Mouse (Mus musculus): Measurements from ENCODE around the gene Fgd4. TPM values are rescaled to one million over a fixed set of nuclear protein-coding genes. Genes with fewer than 3 reads are reported as not detected.
"Not testable (repeated sequence)": the region's sequence is repeated elsewhere in the genome, so short reads cannot be mapped to it uniquely, and the experiment has no call there.

Gene Fgd4
- polyA plus RNA-seq, 1 experiment from 2014 or later: 8.6 TPM

DNA sequence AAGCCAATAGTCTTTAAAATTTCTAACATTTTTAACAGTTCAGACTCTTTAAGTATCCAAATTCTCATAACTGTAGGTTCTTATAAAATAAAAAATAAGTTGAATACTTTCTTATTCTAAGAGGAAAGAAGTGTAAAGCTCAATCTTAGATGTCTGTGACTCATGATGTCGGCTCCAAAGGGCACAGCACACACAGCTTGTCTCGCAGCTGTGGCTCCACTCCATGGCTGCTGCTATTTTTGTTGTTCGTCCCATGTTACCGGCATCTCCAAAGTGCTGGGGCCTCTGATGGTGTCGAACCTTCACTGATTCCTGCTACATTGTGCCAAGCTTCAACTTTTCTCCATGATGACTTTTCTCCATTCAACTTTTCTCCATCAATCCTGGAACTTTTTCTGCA, 34.1 kb downstream of the Fgd4 start:
- H3K9ac ChIP-seq: no peak overlapping the region
- no peaks in the 10 kb centered on the region for H3K4me1 ChIP-seq
- H3K9me3 ChIP-seq: no peaks in the 10 kb centered on the region
- H3K27me3 ChIP-seq: no peaks in the 10 kb centered on the region
- no peak overlapping the region for H3K27ac ChIP-seq
- ATAC-seq (ENCODE audit: insufficient number of reproducible peaks, insufficient read depth, low FRiP score, low TSS enrichment): no peak
- H3K4me2 ChIP-seq (replicated peaks): no peak overlapping the region
- no peak overlapping the region for H3K4me3 ChIP-seq
- 86% methylated on average over 5 of the region's 5 CpGs for WGBS
- no peaks in the 10 kb centered on the region for H3K36me3 ChIP-seq

DNA sequence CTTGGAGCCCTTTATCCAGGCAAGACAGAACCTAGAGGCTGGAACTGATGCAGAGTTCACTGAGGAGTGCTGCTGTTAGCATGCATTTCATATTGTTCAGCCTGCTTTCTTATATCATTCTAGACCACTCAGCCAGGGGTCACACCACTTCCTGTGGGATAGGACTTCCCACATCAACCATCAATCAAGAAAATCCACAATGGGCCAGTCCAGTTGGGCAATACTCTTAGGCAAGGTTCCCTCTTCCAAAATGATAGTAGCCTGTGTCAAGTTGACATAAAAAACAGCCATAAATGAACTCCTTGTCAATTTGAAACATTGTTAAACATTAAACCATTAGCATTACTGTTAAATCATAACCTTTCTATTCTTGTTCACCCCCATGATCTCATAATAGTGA, 34.6 kb downstream of the Fgd4 start:
- H3K27ac ChIP-seq: no peak overlapping the region
- H3K4me1 ChIP-seq: no peaks in the 10 kb centered on the region

DNA sequence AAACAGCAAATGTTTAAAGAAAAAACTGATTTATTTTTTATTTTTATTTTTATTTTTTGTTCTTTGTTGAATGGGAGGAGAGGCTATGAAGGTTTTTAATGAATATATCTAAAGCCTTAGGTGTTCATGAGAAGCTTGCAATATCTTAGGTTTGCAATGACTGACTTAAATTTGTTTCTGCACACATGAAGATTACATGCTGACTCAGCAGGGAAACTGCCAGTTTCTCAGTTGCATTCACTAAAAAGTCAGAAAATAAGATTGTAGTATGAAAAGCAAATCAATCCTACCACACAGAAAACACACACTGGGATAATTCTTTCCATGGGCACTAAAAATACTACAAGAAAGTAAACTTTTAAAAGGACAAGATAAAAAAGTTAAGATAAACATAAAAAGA, 39.6 kb downstream of the Fgd4 start:
- Histone ChIP-seq H3K27me3 (no peaks in the 10 kb centered on the region), H3K9me3 (no peaks in the 10 kb centered on the region), H3K27ac (no peak overlapping the region), H3K9ac (no peak overlapping the region), H3K36me3 (no peaks in the 10 kb centered on the region), H3K4me1 (no peaks in the 10 kb centered on the region), H3K4me3 (no peak overlapping the region), H3K4me2 (replicated peaks) (no peak overlapping the region)
- ATAC-seq (ENCODE audit: insufficient number of reproducible peaks, insufficient read depth, low FRiP score, low TSS enrichment): no peak

More for the DNA sequence above, 34.6 kb downstream of the Fgd4 start:
- Histone ChIP-seq H3K9me3 (no peaks in the 10 kb centered on the region), H3K27me3 (no peaks in the 10 kb centered on the region), H3K4me3 (no peak overlapping the region), H3K4me2 (replicated peaks) (no peak overlapping the region), H3K36me3 (no peaks in the 10 kb centered on the region), H3K9ac (no peak overlapping the region)
- no peak for ATAC-seq (ENCODE audit: insufficient number of reproducible peaks, insufficient read depth, low FRiP score, low TSS enrichment)

DNA sequence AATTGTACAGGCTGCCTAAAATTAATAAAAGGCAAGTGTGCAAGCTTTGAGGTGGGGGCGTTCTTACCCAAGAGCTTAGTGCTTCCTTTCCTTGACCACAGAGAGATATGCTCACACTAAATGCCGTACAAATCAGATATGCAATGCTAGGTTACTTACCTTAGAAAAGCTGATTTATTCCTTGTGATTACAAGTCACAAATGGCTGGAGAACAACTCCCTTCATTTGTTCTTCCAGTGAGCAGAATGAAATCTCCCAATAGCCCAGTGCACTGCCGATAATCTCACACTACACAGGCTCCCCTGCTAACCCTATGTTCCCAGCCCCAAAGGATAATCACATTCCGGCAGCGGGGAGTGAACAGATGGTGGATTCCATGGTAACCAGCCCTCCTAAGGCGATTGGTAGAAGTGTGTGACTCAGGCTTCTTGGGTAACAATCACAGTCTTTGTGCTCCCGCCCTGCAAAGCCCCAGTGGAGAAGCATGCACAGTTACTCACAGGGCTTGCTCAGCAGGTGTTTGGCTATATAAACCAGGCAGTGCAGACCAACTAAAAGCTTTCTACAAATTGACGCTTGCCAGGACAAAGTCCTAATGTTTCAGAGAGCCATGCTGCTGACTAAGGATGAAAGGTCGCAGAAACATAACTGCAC, 40.3 kb downstream of the Fgd4 start:
- Histone ChIP-seq H3K4me1 (no peaks in the 10 kb centered on the region), H3K9me3 (no peaks in the 10 kb centered on the region), H3K27ac (peak overlapping the region; percentile 64), H3K4me2 (replicated peaks) (peak overlapping the region; percentile 30), H3K36me3 (no peaks in the 10 kb centered on the region), H3K9ac (no peak overlapping the region), H3K4me3 (peak overlapping the region; percentile 23), H3K27me3 (no peaks in the 10 kb centered on the region)
- peak; percentile 100 for ATAC-seq (ENCODE audit: insufficient number of reproducible peaks, insufficient read depth, low FRiP score, low TSS enrichment)
- 8% methylated on average over 9 of the region's 9 CpGs for WGBS

DNA sequence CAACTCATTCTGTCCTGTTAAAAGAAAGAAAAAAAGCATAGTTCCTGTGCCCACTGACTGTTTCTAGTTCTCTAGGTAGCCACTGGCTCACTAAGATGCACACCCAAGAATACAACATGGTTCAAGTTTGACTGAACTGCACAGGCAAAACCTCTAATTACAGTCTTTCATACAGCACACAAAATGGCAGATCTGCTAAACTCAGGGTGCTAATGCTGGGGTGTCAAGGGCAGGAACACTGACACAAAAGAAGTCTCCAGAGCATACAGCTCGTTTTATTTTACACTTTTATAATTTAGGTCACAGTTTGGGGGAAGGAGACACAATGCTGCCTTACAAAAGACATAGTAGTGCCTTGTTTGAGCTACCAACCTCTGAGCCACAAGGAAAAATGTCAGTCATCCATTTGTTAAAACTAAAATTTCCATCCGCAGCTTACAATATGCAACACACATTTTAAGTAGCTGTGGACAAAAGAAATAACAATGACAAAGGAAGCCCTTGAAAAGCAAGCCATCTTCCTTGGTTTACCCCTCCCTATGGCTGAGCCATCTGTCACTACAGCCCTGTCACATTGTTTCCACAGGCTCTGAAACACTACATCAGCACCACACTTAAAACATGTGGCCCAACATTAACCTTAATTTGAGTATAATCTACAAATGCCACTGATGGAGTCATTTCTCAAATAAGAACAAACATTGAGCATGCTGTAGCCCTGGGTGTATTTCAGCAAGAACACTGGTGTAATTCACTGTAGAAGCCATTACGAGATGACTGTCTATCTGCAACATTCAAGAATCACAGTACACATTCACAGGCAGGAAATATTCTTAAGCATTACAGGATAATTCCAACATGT, 41.1 kb downstream of the Fgd4 start:
- H3K4me2 ChIP-seq (replicated peaks): peak overlapping the region; percentile 30
- no peaks in the 10 kb centered on the region for H3K4me1 ChIP-seq
- H3K9ac ChIP-seq: no peak overlapping the region
- WGBS: 48% methylated on average over 3 of the region's 3 CpGs
- peak overlapping the region; percentile 64 for H3K27ac ChIP-seq
- no peak for ATAC-seq (ENCODE audit: insufficient number of reproducible peaks, insufficient read depth, low FRiP score, low TSS enrichment)
- peak overlapping the region; percentile 23 for H3K4me3 ChIP-seq
- no peaks in the 10 kb centered on the region for H3K9me3 ChIP-seq
- no peaks in the 10 kb centered on the region for H3K36me3 ChIP-seq
- no peaks in the 10 kb centered on the region for H3K27me3 ChIP-seq

DNA sequence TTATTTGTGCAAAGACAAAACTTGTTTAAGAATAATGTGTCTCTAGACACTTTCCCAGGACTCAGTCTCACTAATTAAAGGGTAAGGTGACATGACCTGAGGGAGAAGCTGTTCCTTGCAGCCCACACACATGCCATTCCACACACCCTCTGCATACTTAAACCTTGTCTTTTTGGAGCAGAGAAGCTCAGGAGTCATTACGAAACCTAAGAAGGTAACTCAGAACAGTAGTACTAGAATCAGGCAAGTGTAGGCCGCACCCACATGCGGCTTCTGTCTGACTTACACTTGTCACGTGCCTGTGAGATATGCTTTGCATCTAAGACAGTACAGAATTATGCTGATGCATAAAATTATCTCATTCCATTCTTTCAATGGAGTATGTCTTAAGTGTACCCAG, 42.6 kb downstream of the Fgd4 start:
- no peaks in the 10 kb centered on the region for H3K36me3 ChIP-seq
- H3K4me3 ChIP-seq: no peak overlapping the region
- no peaks in the 10 kb centered on the region for H3K4me1 ChIP-seq
- no peaks in the 10 kb centered on the region for H3K9me3 ChIP-seq
- 77% methylated on average over 4 of the region's 4 CpGs for WGBS
- no peaks in the 10 kb centered on the region for H3K27me3 ChIP-seq
- no peak overlapping the region for H3K9ac ChIP-seq
- no peak overlapping the region for H3K27ac ChIP-seq
- ATAC-seq (ENCODE audit: insufficient number of reproducible peaks, insufficient read depth, low FRiP score, low TSS enrichment): no peak
- no peak overlapping the region for H3K4me2 ChIP-seq (replicated peaks)

DNA sequence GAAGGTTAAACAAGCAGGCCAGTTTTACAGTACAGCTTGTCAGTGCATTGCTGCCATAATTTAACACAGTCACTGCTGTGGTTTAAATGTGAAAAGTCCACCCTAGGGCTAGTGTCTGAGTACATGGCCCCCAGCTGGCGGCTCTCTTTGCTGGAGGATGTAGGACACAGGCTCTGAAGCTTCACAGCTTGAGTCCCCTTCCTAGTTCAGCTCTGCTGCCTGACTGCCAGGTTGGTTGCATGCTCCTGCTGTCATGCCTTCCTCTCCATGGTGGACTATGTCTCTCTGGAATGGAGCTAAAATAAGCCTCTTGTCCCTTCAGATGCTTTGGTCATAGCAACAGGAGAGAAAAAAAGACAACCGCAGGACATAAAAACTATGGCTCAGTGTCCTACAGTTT, 46.3 kb downstream of the Fgd4 start:
- Histone ChIP-seq H3K4me2 (replicated peaks) (no peak overlapping the region), H3K4me1 (no peaks in the 10 kb centered on the region), H3K9me3 (no peaks in the 10 kb centered on the region), H3K27ac (no peak overlapping the region), H3K27me3 (no peaks in the 10 kb centered on the region), H3K9ac (no peak overlapping the region), H3K4me3 (no peak overlapping the region), H3K36me3 (no peaks in the 10 kb centered on the region)
- no peak for ATAC-seq (ENCODE audit: insufficient number of reproducible peaks, insufficient read depth, low FRiP score, low TSS enrichment)
- WGBS: 61% methylated on average over 2 of the region's 2 CpGs

DNA sequence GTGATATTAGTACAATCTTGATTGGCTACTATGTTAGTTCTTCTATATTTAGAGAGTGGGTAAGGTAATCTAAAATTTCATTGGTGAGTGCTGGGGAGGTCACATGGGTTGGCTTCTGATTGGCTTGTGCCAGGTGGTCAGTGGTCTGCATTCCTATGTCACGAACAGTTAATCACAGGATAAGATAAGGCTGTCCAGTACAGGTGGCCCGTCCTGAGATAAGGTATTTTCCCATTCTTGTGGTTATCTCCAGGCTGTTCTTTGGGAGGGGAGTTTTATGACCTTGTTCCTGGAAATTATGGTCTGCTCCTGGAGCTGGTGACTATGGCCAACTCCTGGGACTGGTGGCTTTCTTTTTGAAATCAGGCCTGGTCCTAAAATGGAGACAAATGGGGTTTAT, 48.2 kb downstream of the Fgd4 start:
- H3K4me1 ChIP-seq: no peaks in the 10 kb centered on the region
- ATAC-seq (ENCODE audit: insufficient number of reproducible peaks, insufficient read depth, low FRiP score, low TSS enrichment): no peak
- H3K36me3 ChIP-seq: no peaks in the 10 kb centered on the region
- WGBS: 91% methylated on average over 2 of the region's 2 CpGs
- H3K27ac ChIP-seq: no peak overlapping the region
- H3K9ac ChIP-seq: no peak overlapping the region
- no peak overlapping the region for H3K4me2 ChIP-seq (replicated peaks)
- no peaks in the 10 kb centered on the region for H3K27me3 ChIP-seq
- no peak overlapping the region for H3K4me3 ChIP-seq
- no peaks in the 10 kb centered on the region for H3K9me3 ChIP-seq

DNA sequence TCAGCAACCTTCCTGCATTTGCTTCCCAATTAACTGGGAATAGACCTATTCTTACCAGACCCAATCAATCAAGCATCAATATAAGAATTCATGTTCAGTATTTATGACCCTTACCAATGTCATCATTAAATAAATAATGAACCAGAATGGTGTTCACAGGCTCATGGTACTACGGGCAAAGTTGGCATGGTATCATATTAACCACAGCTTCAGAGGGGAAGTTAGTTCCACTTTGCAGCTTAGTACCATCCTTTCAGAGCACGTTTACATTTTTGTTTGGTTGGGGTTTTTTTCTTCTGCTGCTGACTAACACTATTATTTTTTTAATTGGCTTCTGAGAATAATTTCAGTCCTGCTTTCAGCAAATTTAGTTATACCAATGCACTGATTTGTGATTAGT, 51.2 kb downstream of the Fgd4 start:
- Histone ChIP-seq H3K27me3 (no peaks in the 10 kb centered on the region), H3K4me1 (no peaks in the 10 kb centered on the region), H3K36me3 (no peaks in the 10 kb centered on the region), H3K9ac (no peak overlapping the region), H3K27ac (no peak overlapping the region), H3K4me2 (replicated peaks) (no peak overlapping the region), H3K9me3 (no peaks in the 10 kb centered on the region), H3K4me3 (no peak overlapping the region)
- whole genome bisulfite sequencing: 74% methylated on average over 2 of the region's 2 CpGs
- ATAC-seq (ENCODE audit: insufficient number of reproducible peaks, insufficient read depth, low FRiP score, low TSS enrichment): no peak

DNA sequence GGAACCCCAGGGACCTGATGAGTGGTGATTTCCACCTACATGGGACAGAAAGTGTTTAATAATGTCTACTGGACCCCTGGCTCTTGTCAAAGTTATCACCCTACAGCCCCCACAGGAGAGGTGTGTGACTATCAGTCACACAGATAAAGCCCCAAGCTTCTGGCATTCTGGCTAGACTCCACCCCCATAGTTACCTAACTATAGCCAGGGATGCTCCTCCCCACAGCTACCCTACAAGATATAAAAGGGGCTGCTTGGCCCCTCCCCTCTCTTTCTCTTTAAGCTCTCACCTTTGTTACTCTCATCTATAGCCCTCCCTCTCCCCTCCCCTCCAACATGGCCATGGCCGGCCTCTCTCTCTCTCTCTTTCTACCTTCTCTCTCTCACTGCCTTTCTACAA, 53.7 kb downstream of the Fgd4 start:
- Histone ChIP-seq H3K4me1 (no peaks in the 10 kb centered on the region), H3K4me3 (no peak overlapping the region), H3K27ac (no peak overlapping the region), H3K4me2 (replicated peaks) (no peak overlapping the region), H3K9me3 (no peaks in the 10 kb centered on the region), H3K27me3 (no peaks in the 10 kb centered on the region), H3K36me3 (no peaks in the 10 kb centered on the region), H3K9ac (no peak overlapping the region)
- no peak for ATAC-seq (ENCODE audit: insufficient number of reproducible peaks, insufficient read depth, low FRiP score, low TSS enrichment)
- WGBS: 77% methylated on average over 1 of the region's 1 CpGs

DNA sequence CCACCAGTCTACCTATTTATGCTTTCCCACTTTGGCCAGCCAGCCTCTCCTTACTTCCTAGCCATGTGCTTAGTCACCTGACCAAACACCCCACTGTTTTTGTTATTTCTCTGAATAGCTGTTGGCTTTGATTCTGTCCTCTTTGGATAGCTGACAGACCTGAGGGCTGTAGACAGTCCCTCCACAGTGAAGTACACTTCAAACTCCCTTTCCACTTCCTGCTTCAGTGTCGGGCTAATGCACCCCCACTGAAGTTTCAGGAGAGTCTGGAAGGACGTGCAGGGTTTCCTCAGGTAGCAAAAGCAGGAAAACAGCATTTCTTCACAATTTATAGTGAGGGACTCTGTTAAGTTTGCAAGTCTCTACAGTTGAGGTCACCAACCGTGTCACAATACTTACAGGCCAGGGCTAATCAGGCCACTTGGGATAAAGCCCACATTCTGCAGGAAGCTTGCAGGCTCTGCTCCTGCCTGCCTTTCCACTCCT, 57.4 kb downstream of the Fgd4 start:
- Histone ChIP-seq H3K4me2 (replicated peaks) (no peak overlapping the region), H3K4me1 (no peaks in the 10 kb centered on the region), H3K27ac (no peak overlapping the region), H3K9ac (no peak overlapping the region), H3K27me3 (no peaks in the 10 kb centered on the region), H3K9me3 (no peaks in the 10 kb centered on the region), H3K36me3 (no peaks in the 10 kb centered on the region), H3K4me3 (no peak overlapping the region)
- ATAC-seq (ENCODE audit: insufficient number of reproducible peaks, insufficient read depth, low FRiP score, low TSS enrichment): no peak
- 47% methylated on average over 3 of the region's 3 CpGs for WGBS

DNA sequence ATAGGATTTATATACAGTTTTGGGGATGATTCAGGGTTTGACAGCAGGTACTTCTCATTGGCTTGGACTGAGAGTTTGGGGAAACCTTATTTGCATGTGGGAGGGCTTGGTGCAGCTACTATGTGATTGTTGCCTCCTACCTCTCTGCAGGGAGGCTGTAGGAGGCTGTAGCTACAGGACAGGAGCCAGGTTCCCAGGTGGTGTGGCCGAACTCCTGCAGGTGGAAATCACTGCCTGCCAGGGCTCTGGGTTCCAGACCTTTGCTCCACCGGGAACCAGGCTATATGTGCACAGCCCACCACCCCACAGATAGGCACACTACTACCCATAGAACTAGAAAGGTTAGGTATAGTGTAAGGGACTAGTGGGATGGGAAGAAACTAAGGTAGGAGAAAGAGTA, 61.0 kb downstream of the Fgd4 start:
- 66% methylated on average over 2 of the region's 2 CpGs for WGBS
- not testable (repeated sequence) for H3K9me3 ChIP-seq; H3K36me3 ChIP-seq; H3K27ac ChIP-seq; ATAC-seq (ENCODE audit: insufficient number of reproducible peaks, insufficient read depth, low FRiP score, low TSS enrichment); H3K9ac ChIP-seq; H3K4me1 ChIP-seq; H3K4me2 ChIP-seq (replicated peaks); H3K27me3 ChIP-seq; H3K4me3 ChIP-seq

Measured in embryonic facial prominence, embryonic 12.5 days (tissue).